Mouse (Mus musculus) embryonic facial prominence, embryonic 10.5 days (tissue): Measurements from ENCODE around the gene Trpc5. TPM values are rescaled to one million over a fixed set of nuclear protein-coding genes. Genes with fewer than 3 reads are reported as not detected.

Experiments used
- DNase-seq: peaks from one replicate; pipeline ENCODE4 v3.0.0-alpha.2; 2017; ENCODE audit warnings: low spot score
- H3K27ac ChIP-seq: fragments of 300-500 bp; sonication (generic); replicated peaks from 2 replicates; pipeline ENCODE4 v1.5.1; 2016; ENCODE audit warnings: mild to moderate bottlenecking
- H3K27me3 ChIP-seq: fragments of 300-500 bp; sonication (generic); replicated peaks from 2 replicates; pipeline ENCODE4 v1.6.1; 2016; ENCODE audit warnings: low read depth, mild to moderate bottlenecking; ENCODE audit not compliant: poor library complexity, severe bottlenecking
- H3K36me3 ChIP-seq: fragments of 300-500 bp; sonication (generic); replicated peaks from 2 replicates; pipeline ENCODE4 v1.6.1; 2016; ENCODE audit warnings: mild to moderate bottlenecking, moderate library complexity
- H3K4me1 ChIP-seq: fragments of 300-500 bp; sonication (generic); 2 replicates; pipeline ENCODE4 v1.6.1; 2016
- H3K4me3 ChIP-seq: fragments of 300-500 bp; sonication (generic); 2 replicates; pipeline ENCODE4 v1.5.1; 2016; ENCODE audit warnings: mild to moderate bottlenecking, moderate library complexity
- H3K9me3 ChIP-seq: fragments of 300-500 bp; sonication (generic); 2 replicates; pipeline ENCODE4 v1.6.1; 2016; ENCODE audit warnings: mild to moderate bottlenecking
- WGBS: fragments of 180-500 bp; shearing (Covaris S2); methylation state at CpG from one replicate; pipeline ENCODE4 v1.1.7; 2016; 5-methylcytosine and 5-hydroxymethylcytosine counted together
- polyA plus RNA-seq: library from polyadenylated mRNA; unstranded; fragments of >200 nt; fragmentation: Nextera tagmentation; extraction: Ambion mirVana; gene quantifications from 2 replicates; pipeline ENCODE4 v1.2.1, GENCODE M21; 2016

Trpc5 gene
- polyA plus RNA-seq, 1 experiment from 2014 or later, result 0.19 TPM

- Histone ChIP-seq H3K36me3 (no peaks in the 10 kb centered on the region), H3K9me3 (no peaks in the 10 kb centered on the region), H3K27me3 (peaks cover 21% of the 10 kb centered on the region), H3K4me3 (no peak overlapping the region), H3K27ac (no peak overlapping the region), H3K4me1 (no peaks in the 10 kb centered on the region)
- 75% methylated on average over 1 of the region's 1 CpGs for WGBS
- DNase-seq, result no peak
Observed at GRCm38 (mm10) chrX:144491394-144491793, 196.6 kb downstream of the Trpc5 start.

- no peak for DNase-seq
- no peaks in the 10 kb centered on the region for H3K4me1 ChIP-seq
- H3K27me3 ChIP-seq, result peaks cover 43% of the 10 kb centered on the region
- H3K4me3 ChIP-seq, result no peak overlapping the region
- H3K27ac ChIP-seq, result no peak overlapping the region
- H3K9me3 ChIP-seq, result no peaks in the 10 kb centered on the region
- H3K36me3 ChIP-seq, result no peaks in the 10 kb centered on the region
- 89% methylated on average over 2 of the region's 2 CpGs for WGBS
Observed at GRCm38 (mm10) chrX:144464416-144464815, 223.6 kb downstream of the Trpc5 start.

- Histone ChIP-seq H3K4me1 (no peaks in the 10 kb centered on the region), H3K27ac (no peak within 1 kb of the TSS), H3K4me3 (no peak within 1 kb of the TSS), H3K9me3 (no peaks in the 10 kb centered on the region), H3K36me3 (no peaks in the 10 kb centered on the region), H3K27me3 (peaks cover 37% of the 10 kb centered on the region)
- no peak for DNase-seq
- WGBS, result 87% methylated on average over 5 of the region's 5 CpGs
Observed at GRCm38 (mm10) chrX:144456281-144456680, 231.7 kb downstream of the Trpc5 start, which contains the start of gene Trpc5os. Gene Trpc5os, plus strand, starts transcription at chrX:144456581.

- H3K4me3 ChIP-seq, result no peak overlapping the region
- no peaks in the 10 kb centered on the region for H3K9me3 ChIP-seq
- no peaks in the 10 kb centered on the region for H3K4me1 ChIP-seq
- no peak for DNase-seq
- no peak overlapping the region for H3K27ac ChIP-seq
- no peaks in the 10 kb centered on the region for H3K36me3 ChIP-seq
- H3K27me3 ChIP-seq, result peaks cover 16% of the 10 kb centered on the region; the same call in 1 of the 2 replicates
- 91% methylated on average over 3 of the region's 3 CpGs for WGBS
Observed at GRCm38 (mm10) chrX:144423848-144424247, 264.1 kb downstream of the Trpc5 start.

GRCm38 (mm10) chrX:144421091-144421490, 266.9 kb downstream of the Trpc5 start:
- H3K36me3 ChIP-seq, result no peaks in the 10 kb centered on the region
- WGBS, result 89% methylated on average over 1 of the region's 1 CpGs

GRCm38 (mm10) chrX:144420259-144420658, 267.7 kb downstream of the Trpc5 start:
- no peak for DNase-seq

More at GRCm38 (mm10) chrX:144421091-144421490, 266.9 kb downstream of the Trpc5 start:
- Histone ChIP-seq H3K9me3 (no peaks in the 10 kb centered on the region), H3K4me3 (no peak overlapping the region), H3K4me1 (no peaks in the 10 kb centered on the region), H3K27ac (no peak overlapping the region), H3K27me3 (peaks cover 11% of the 10 kb centered on the region; the same call in 1 of the 2 replicates)
- no peak for DNase-seq

GRCm38 (mm10) chrX:144408036-144408435, 279.9 kb downstream of the Trpc5 start:
- H3K4me3 ChIP-seq, result no peak overlapping the region
- H3K27me3 ChIP-seq, result peaks cover 14% of the 10 kb centered on the region
- no peaks in the 10 kb centered on the region for H3K4me1 ChIP-seq
- no peak overlapping the region for H3K27ac ChIP-seq
- no peaks in the 10 kb centered on the region for H3K36me3 ChIP-seq
- H3K9me3 ChIP-seq, result no peaks in the 10 kb centered on the region
- DNase-seq, result no peak
- WGBS, result 77% methylated on average over 5 of the region's 5 CpGs

More at GRCm38 (mm10) chrX:144420259-144420658, 267.7 kb downstream of the Trpc5 start:
- Histone ChIP-seq H3K27me3 (peaks cover 11% of the 10 kb centered on the region; the same call in 1 of the 2 replicates), H3K4me3 (no peak overlapping the region), H3K9me3 (no peaks in the 10 kb centered on the region), H3K27ac (no peak overlapping the region), H3K4me1 (no peaks in the 10 kb centered on the region), H3K36me3 (no peaks in the 10 kb centered on the region)
- WGBS, result 71% methylated on average over 1 of the region's 1 CpGs

- H3K4me3 ChIP-seq, result no peak overlapping the region
Observed at GRCm38 (mm10) chrX:144403526-144403925, 284.5 kb downstream of the Trpc5 start.

GRCm38 (mm10) chrX:144374196-144374595, 313.8 kb downstream of the Trpc5 start:
- Histone ChIP-seq H3K27ac (no peak overlapping the region), H3K36me3 (peaks cover 20% of the 10 kb centered on the region), H3K9me3 (no peaks in the 10 kb centered on the region), H3K27me3 (0 out of 2 replicates have a peak, but pooled peaks cover 3% of the 10 kb centered on the region), H3K4me3 (no peak overlapping the region), H3K4me1 (no peaks in the 10 kb centered on the region)
- WGBS, result 65% methylated on average over 2 of the region's 2 CpGs
- DNase-seq, result no peak

More at GRCm38 (mm10) chrX:144403526-144403925, 284.5 kb downstream of the Trpc5 start:
- H3K27me3 ChIP-seq, result peaks cover 14% of the 10 kb centered on the region
- H3K9me3 ChIP-seq, result no peaks in the 10 kb centered on the region
- H3K36me3 ChIP-seq, result no peaks in the 10 kb centered on the region
- H3K4me1 ChIP-seq, result no peaks in the 10 kb centered on the region
- no peak overlapping the region for H3K27ac ChIP-seq
- peak; percentile 54 for DNase-seq
- WGBS, result 38% methylated on average over 7 of the region's 7 CpGs

GRCm38 (mm10) chrX:144338355-144338754, 349.6 kb downstream of the Trpc5 start:
- H3K4me1 ChIP-seq, result no peaks in the 10 kb centered on the region
- H3K36me3 ChIP-seq, result no peaks in the 10 kb centered on the region
- H3K27me3 ChIP-seq, result no peaks in the 10 kb centered on the region; the same call in 1 of the 2 replicates
- no peak overlapping the region for H3K27ac ChIP-seq
- no peak overlapping the region for H3K4me3 ChIP-seq
- no peak for DNase-seq
- H3K9me3 ChIP-seq, result no peaks in the 10 kb centered on the region

- H3K9me3 ChIP-seq, result no peaks in the 10 kb centered on the region
- no peak overlapping the region for H3K27ac ChIP-seq
- no peaks in the 10 kb centered on the region; the same call in 1 of the 2 replicates for H3K27me3 ChIP-seq
- H3K4me1 ChIP-seq, result no peaks in the 10 kb centered on the region
- no peak for DNase-seq
- no peaks in the 10 kb centered on the region for H3K36me3 ChIP-seq
- H3K4me3 ChIP-seq, result no peak overlapping the region
Observed at GRCm38 (mm10) chrX:144337938-144338337, 350.0 kb downstream of the Trpc5 start.

- Histone ChIP-seq H3K9me3 (no peaks in the 10 kb centered on the region), H3K27ac (no peak overlapping the region), H3K36me3 (no peaks in the 10 kb centered on the region), H3K4me3 (no peak overlapping the region), H3K27me3 (no peaks in the 10 kb centered on the region; the same call in 1 of the 2 replicates), H3K4me1 (no peaks in the 10 kb centered on the region)
- WGBS, result 51% methylated on average over 8 of the region's 8 CpGs
- no peak for DNase-seq
Observed at GRCm38 (mm10) chrX:144335332-144336015, 352.5 kb downstream of the Trpc5 start.
